Mouse (Mus musculus) megakaryocyte, adult 5-6 weeks (primary cell): ENCODE results near the gene Plxnc1. TPM values are rescaled to one million over a fixed set of nuclear protein-coding genes. Genes with fewer than 3 reads are reported as not detected.

Experiments
- ATAC-seq: 2 replicates; pipeline ENCODE4 v1.8.0; 2016; ENCODE audit warnings: mild to moderate bottlenecking, inconsistent platforms; ENCODE audit not compliant: poor library complexity, severe bottlenecking
- total RNA-seq, 2 experiments: library from RNA; stranded (forward) in 1 of 2; stranded (reverse) in 1 of 2; fragments of 153-499, 151-499 nt in 1 of 2; fragments of 221-1000, 200-1000 nt in 1 of 2; gene quantifications; 2 replicates each; pipeline versions ENCODE4 v1.2.3 to v1.2.4; 2015 to 2017

Plxnc1 gene
- total RNA-seq, 2 experiments from 2014 or later: 29.9 to 47.9 TPM

GRCm38 (mm10) chr10:94957705-94958104 lies 13.1 kb upstream of the Plxnc1 start:
- ATAC-seq: no peak

- ATAC-seq: peak; percentile 27
These were observed 3.5 kb upstream of the Plxnc1 start for GRCm38 (mm10) chr10:94947915-94948675.

GRCm38 (mm10) chr10:94947386-94947785 lies 2.8 kb upstream of the Plxnc1 start:
- ATAC-seq: no peak

DNA sequence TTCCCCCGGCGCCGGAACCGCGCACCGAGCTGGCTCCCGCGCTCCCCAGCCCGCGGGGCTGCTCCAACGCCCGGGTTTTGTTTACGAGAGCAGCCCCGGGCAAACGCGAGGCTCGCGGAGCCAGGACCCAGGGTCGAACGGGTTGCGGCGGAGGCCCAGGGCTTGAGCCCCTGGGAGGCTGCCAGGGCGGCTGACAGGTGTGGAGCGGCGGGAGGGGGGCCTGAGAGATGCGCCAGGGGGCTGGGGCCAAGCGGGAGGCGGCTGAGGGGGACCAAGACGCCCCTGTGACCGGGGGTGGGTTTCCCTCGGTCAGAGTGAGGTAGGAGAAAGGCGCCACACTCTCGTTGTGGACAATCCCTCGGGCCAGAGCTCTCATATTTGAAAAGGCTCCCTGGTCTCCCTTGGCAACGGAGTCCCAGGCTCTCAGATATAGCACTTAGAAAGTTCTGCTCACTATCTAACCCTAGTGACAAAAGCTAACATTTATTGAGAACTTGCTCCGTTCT lies 624 bp upstream of the Plxnc1 start:
- no peak for ATAC-seq

GRCm38 (mm10) chr10:94943846-94944690 lies 567 bp downstream of the Plxnc1 start:
- ATAC-seq: peak; percentile 24

- peak; percentile 15 for ATAC-seq
These were observed 1.2 kb downstream of the Plxnc1 start for GRCm38 (mm10) chr10:94943401-94943845.

DNA sequence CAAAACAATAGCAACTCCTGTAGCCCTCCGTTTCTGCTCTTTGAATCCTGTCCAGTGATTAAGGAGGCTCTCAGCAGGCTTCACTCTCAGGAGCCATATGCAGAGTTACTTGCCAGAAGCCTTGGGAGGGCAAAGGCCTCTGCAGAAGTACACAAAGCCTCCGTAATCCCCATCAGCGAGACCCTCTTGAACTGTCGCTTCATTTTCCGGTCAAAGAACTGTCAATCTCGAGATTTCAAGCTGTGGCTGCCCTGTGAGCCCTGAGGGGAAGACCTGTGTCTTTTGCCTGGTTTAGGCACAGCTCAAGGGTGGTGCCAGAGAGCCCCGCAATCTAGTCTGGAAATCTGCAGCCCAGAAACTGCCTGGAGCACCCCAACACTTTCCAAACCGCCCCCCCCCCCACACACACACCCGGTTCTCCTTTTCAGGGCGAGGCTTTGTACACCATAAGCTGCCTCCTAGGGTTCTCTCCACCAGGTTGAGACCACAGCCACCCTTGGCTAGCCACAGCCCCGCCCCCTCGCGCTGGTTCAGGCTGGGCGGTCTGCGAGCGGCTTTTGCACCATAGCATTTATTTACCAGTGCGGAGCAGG lies 2.1 kb downstream of the Plxnc1 start:
- peak; percentile 59 for ATAC-seq

- no peak for ATAC-seq
These were observed 3.1 kb downstream of the Plxnc1 start for GRCm38 (mm10) chr10:94941551-94941950.

GRCm38 (mm10) chr10:94940786-94941185 lies 3.8 kb downstream of the Plxnc1 start:
- no peak for ATAC-seq

GRCm38 (mm10) chr10:94940061-94940460 lies 4.6 kb downstream of the Plxnc1 start:
- ATAC-seq: no peak; the same call in 1 of the 2 replicates

DNA sequence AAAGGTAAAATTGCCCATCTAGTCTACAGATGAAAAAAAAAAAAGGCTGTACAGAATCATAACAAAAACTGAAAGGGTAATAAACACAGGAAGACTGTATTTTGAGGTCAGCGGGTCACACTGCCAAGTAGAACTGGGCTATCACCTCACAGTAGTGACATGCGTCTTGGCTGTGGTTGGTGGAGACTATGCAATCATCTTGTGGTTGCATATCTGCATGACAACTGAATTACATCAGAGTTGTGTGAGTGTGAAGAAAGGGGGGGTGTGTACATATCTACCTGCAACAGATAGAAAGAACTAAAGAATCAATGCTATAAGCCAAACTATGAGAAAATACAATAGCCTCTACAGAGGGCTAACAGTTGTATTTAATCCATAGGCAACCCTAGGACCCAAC lies 5.7 kb downstream of the Plxnc1 start:
- peak; percentile 63 for ATAC-seq

DNA sequence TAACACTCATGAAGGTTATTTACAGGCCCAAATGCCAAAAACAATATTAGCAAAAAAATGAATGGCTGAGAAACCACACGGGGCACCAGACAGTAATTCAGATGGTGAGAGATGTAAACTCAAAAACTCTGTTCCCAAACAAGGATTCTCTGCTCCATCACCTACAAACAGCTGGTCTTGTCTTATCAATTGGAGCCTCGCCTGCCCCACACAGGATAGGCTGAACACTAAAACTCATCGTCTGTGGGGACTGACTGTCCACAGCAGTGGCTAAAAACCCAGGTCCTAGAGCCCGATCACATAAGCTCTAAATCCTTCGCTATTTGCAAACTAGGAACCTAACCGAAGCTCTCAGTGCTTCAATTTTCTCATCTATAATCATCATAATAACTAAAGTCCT lies 6.3 kb downstream of the Plxnc1 start:
- ATAC-seq: no peak

- ATAC-seq: peak; percentile 50
These were observed 9.4 kb downstream of the Plxnc1 start for GRCm38 (mm10) chr10:94935270-94935669.

DNA sequence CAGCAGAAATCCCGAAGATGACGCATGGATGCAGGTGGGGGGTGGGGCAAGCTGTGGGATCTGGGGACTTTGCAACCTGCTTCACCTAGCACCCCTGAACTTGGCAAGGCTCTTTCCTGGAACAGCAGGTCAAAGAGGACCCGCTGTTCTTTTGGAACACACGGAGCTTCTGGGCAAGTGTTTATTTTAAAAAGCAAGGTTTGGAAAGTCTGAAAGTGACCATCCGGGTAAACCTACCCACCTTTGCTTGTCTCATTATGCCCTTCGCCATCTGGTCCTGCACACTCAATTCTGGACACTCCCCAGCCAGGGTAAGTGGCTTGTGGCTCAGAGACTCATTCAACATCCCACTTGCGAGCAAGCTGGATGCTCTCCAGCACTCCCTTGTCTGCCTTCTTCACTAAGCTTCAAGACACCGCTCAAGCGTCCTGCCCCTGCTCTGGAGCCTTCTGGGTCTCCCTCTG lies 10.5 kb downstream of the Plxnc1 start:
- ATAC-seq: no peak

DNA sequence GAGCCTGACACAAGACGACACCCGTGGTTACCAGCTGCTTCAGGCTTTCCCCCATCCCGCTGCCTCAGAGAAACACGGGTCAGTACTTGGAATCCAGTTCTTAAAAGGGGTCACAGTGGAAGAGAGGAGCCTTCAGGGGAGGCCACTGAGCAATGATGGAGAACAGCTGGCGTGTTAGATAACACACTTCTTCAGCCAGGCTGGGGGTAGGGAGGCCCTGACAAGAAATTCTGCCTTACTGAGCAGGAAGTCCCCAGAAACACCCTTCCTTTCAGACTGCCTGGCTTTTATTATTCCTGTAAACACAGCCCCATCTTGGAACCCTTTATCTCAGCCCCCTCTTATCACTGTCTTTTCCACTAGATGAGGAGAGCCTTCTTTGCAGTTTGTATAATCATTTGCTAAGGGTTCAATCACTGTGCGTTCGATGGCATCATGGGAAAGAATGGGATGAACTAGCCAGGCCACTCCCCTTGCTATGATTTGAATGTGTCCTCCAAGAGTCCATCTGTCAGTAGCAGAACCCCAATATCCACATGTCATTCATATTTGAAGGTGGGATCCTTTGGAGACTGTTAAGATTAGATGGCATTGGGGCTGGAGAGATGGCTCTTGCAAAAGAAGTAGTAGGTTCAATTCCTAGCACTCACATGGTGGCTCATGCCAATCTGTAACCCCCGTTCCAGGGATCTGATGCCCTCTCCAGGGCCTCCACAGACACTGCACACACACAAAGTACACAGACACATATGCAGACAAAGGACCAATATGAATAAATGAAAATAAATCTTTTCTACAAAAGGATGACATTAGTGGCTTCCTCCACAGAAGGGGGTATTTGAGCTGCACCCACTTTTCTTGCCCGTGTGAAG lies 12.4 kb downstream of the Plxnc1 start:
- ATAC-seq: peak; percentile 27; the same call in 1 of the 2 replicates

- peak; percentile 50 for ATAC-seq
These were observed 16.5 kb downstream of the Plxnc1 start for GRCm38 (mm10) chr10:94928164-94928563.

- ATAC-seq: no peak
These were observed 18.3 kb downstream of the Plxnc1 start for GRCm38 (mm10) chr10:94926297-94926696.

DNA sequence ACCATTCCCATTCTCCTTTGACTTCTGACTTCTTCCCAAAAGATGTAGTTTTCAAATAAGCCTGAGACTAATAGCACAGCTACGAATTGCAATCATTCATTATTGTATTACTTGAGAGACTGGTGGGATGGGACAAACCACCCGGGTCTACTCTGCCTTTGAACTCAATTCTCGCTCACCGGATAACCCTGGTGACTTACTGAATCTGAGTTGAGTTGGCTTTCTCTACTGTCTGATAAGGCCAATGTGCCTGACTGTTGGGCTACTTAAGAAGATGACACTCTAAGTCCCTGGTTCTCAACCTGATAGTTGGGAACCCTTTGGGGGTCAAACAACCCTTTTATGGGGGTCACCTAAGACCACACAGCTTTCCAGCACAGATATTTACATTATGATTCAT lies 19.8 kb downstream of the Plxnc1 start:
- no peak for ATAC-seq

DNA sequence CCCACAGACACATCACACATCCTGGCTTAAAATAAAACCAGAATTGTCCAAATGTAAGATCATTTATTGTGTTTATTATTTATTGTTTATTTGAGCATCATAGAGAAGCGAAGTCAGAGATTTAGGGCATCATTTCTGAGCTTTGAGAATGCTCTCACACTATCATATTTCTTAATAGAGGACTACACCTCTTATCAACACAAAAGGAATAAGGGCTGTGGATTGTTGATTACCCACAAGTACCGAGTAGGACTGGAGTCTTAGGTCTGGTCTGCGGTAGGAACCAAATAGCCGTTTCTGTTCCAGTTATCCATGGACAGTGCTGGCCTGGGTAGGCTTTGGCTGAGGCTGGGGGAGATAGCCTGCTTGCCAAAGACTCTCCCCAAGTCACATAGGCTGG lies 20.2 kb downstream of the Plxnc1 start:
- ATAC-seq: no peak

GRCm38 (mm10) chr10:94923337-94923762 lies 21.3 kb downstream of the Plxnc1 start:
- ATAC-seq: peak; percentile 82
